Mouse (Mus musculus) kidney, postnatal 25 days (tissue): ENCODE results near the gene Itgav.

ENCODE experiments used
- DNase-seq, 2 experiments: peaks; one replicate each; pipeline ENCODE4 v3.0.0; 2021; ENCODE audit warnings: mixed read lengths in 2 of 2

The Itgav gene

GRCm38 (mm10) chr2:83753008-83753407 is 28.8 kb downstream of the Itgav start:
- DNase-seq, result peak; percentile 17 to 51

- DNase-seq, result no peak
Observed at GRCm38 (mm10) chr2:83754306-83754837, 30.2 kb downstream of the Itgav start.

- DNase-seq, result no peak
Observed at GRCm38 (mm10) chr2:83758606-83759215, 34.5 kb downstream of the Itgav start.

GRCm38 (mm10) chr2:83759216-83759648 is 35.0 kb downstream of the Itgav start:
- peak; percentile 71 to 90 for DNase-seq

- DNase-seq, result no peak
Observed at GRCm38 (mm10) chr2:83759667-83760066, 35.5 kb downstream of the Itgav start.

GRCm38 (mm10) chr2:83760112-83760511 is 35.9 kb downstream of the Itgav start:
- DNase-seq, result no peak

GRCm38 (mm10) chr2:83761506-83761905 is 37.3 kb downstream of the Itgav start:
- no peak for DNase-seq

- no peak for DNase-seq
Observed at GRCm38 (mm10) chr2:83762106-83762855, 38.1 kb downstream of the Itgav start.

- peak; percentile 52 to 79 for DNase-seq
Observed at GRCm38 (mm10) chr2:83766058-83766457, 41.9 kb downstream of the Itgav start.

- no peak for DNase-seq
Observed at GRCm38 (mm10) chr2:83766878-83767277, 42.7 kb downstream of the Itgav start.

GRCm38 (mm10) chr2:83768311-83769047 is 44.3 kb downstream of the Itgav start:
- DNase-seq, result no peak

GRCm38 (mm10) chr2:83771155-83771812 is 47.1 kb downstream of the Itgav start:
- peak; percentile 69 to 74 for DNase-seq

- no peak for DNase-seq
Observed at GRCm38 (mm10) chr2:83791330-83792073, 67.3 kb downstream of the Itgav start.

- no peak for DNase-seq
Observed at GRCm38 (mm10) chr2:83792102-83792501, 67.9 kb downstream of the Itgav start.

GRCm38 (mm10) chr2:83795766-83796165 is 71.6 kb downstream of the Itgav start:
- no peak for DNase-seq

- DNase-seq, result no peak
Observed at GRCm38 (mm10) chr2:83797902-83798497, 73.8 kb downstream of the Itgav start.

- DNase-seq, result peak; percentile 68 to 77
Observed at GRCm38 (mm10) chr2:83812483-83813272, 88.5 kb downstream of the Itgav start, which contains the start of gene Fam171b. Gene Fam171b (plus strand): TSS chr2:83812636.

- no peak for DNase-seq
Observed at GRCm38 (mm10) chr2:83813273-83813892, 89.2 kb downstream of the Itgav start.

GRCm38 (mm10) chr2:83814009-83814408 is 89.8 kb downstream of the Itgav start:
- DNase-seq, result no peak

- DNase-seq, result no peak
Observed at GRCm38 (mm10) chr2:83816147-83816546, 92.0 kb downstream of the Itgav start.
